Mouse (Mus musculus): ENCODE measurements around the gene Gm21992.

Gene Gm21992

DNA sequence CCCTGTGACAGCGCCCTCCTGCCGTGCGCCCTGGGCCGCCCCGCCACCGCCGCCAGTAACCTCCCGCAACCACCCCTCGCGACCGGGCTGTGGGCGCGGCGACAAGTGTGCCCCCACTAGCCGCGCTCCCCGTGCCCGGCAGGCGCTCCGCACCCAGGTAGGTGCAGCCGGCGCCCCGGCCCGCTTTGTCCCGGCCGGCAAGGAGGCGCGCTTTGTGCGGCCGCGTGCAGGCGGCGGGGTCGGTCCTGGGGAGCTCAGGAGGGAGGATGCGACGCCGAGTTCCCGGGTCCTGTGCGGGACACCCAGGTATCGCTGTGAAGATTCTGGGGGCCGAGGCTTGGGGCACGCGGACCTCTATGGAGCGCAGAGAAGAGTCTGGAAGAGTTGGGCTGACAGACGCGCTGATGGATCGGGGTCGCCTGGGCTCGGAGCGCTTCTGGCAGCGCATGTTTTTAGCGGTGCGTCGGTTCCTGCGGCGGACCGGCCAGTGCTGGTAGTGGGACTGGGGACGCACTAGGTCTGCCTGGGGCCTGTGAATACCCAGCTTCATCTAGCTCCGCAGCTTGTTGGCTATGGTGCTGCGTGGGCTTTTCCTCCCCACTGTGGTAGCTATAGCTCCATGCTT lies 99.1 kb downstream of the Gm21992 start:
- DNase-seq (ENCODE audit: low read depth, low spot score) = no peak

GRCm38 (mm10) chr19:4711601-4712155 lies 99.7 kb downstream of the Gm21992 start:
- no peak for DNase-seq (ENCODE audit: low read depth, low spot score)

DNA sequence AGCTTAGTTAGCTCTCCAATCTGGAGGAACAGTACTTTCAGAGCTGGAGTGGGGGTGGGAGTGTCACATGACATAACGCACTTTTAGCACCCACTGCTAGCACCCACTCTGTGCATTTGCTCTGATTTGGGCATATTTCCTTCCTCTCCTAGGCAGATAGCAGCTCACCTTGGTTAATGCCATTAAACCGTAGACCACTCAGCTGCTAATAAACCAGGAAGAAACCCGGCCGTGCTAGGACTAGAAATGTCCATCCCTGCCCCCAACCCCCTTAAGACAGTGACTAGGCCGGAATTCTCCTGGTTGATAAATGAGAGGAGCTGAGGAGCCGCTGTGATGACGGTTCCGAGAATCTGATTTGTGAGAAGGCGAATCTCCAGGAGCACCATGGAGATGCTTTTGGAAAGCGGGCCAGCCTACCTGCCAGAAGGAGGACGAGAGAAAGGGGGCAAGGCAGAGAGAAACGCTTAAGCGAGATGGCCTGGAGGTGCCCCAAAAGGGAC lies 100.3 kb downstream of the Gm21992 start, which contains the start of gene Sptbn2:
Sptbn2 (plus strand) TSS at position 70 of the 503 bp plus-strand sequence.
- DNase-seq (ENCODE audit: low read depth, low spot score) = no peak

DNA sequence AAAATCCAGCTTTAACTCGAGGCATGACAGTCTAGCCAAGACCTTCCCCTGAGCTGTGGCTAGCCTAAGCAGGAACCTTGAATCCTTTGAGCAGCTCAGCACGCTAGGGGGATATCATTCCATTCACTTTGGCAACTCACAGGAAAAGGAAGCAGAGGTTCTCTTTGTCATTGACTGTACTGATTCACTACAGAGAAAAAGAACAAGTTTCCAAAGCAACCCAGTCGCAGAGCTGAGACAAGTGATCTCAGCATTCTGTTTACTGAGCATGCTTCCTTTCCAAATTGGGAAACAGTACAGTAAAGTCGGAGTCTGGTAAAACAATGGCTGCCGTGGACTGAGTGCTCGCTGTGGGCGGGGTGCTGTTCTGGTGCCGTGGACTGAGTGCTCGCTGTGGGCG lies 102.6 kb downstream of the Gm21992 start:
- no peak for DNase-seq (ENCODE audit: low read depth, low spot score)

DNA sequence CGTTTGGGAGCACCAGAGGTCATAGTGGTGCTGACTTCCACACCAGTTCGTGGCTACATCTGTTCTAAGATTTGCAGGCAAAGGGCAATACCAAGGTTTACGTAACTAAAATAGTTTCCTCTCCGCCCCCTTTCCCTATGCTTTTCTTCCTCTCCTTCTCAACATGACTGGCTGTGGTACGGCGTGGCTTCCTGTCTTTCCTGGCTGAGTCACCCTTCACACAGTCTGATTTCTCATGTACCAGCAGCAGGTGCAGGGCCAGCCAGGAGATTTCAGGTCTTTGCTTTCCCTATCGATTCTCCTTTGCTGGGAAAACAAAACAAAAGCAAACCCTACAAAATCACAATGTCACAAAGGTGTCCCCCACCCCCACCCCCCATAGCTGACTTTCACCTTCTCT lies 110.2 kb downstream of the Gm21992 start:
- no peak for DNase-seq (ENCODE audit: low read depth, low spot score)

- DNase-seq (ENCODE audit: low read depth, low spot score) = no peak
Measured at GRCm38 (mm10) chr19:4700656-4701055, 110.8 kb downstream of the Gm21992 start.

DNA sequence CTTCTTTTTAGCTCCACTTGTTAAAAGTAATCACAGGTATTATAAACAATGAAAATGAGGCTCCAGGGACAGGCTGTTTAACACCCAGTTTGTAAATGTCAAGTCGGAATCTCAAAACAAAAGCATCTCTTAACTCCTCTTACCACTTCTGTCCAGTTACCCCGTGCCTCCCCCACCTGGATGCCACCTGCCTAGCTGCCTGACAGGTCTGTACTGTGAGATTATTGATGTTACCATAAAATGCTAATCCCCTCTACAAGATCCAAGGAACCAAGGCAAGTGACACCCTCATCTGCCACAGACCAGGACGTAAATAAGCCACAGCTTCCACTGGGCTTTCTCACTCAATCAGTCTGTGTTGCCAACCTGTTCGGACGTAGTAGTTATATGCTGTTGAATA lies 111.6 kb downstream of the Gm21992 start:
- no peak for DNase-seq (ENCODE audit: low read depth, low spot score)

- DNase-seq (ENCODE audit: low read depth, low spot score) = no peak
Measured at GRCm38 (mm10) chr19:4698856-4699255, 112.6 kb downstream of the Gm21992 start.

- peak; percentile 67 for DNase-seq (ENCODE audit: low read depth, low spot score)
Measured at GRCm38 (mm10) chr19:4698205-4698677, 113.2 kb downstream of the Gm21992 start, which contains the start of gene Gm960. Gene Gm960, minus strand, starts transcription at chr19:4698668.

- DNase-seq (ENCODE audit: low read depth, low spot score) = no peak
Measured at GRCm38 (mm10) chr19:4697721-4698120, 113.7 kb downstream of the Gm21992 start.

DNA sequence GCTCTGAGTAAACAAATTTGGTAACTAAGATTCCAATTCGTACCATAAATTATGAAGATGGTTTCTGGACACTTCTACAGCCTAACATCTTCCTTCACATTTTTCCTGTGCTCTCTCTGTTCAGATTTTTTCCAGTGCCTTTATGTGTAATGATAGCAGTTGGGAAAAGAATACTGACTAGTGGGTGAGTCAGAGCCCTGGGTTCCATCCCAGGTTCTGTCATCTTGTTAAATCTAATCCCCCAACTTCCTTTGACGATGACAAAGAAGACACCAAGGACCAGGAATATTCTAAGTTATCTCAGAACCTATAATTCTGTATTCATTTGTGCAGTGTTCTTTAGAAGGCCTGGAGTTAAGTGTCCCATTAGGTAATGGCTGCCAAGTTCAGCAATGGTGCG lies 114.3 kb downstream of the Gm21992 start:
- DNase-seq (ENCODE audit: low read depth, low spot score) = no peak

DNA sequence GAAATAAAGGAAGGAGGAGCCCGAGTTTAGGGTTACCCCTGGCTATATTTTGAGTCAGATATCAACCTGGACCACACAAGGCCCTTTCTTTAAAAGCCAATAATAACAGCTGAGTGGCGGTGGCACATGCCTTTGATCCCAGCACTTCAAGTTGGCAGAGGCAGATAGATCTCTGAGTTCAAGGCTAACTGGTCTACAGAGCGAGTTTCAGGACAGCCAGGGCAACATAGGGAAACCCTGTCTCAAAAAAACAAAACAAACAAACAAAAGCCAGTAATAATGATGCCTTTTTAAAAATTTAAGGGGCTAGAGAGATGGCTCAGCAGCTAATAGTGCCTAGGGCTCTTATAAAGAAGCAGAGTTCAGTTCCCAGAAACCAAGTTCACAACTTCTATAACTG lies 117.1 kb downstream of the Gm21992 start:
- DNase-seq (ENCODE audit: low read depth, low spot score) = no peak
